Mouse (Mus musculus) heart, adult 2 months (tissue): Measurements from ENCODE around the gene Bud23.

Experiments
- CTCF ChIP-seq: fragments of 200-600 bp; IDR thresholded peaks from 2 replicates; pipeline ENCODE4 v1.8.1; 2022; ENCODE audit warnings: antibody characterized with exemption, mild to moderate bottlenecking, moderate library complexity
- EP300 ChIP-seq: fragments of 200-500 bp; IDR thresholded peaks from 2 replicates; pipeline ENCODE4 v1.6.1; 2011; ENCODE audit warnings: low read depth, low read length, control low read depth; ENCODE audit not compliant: insufficient read depth
- POLR2A ChIP-seq: fragments of 200-500 bp; IDR thresholded peaks from 2 replicates; pipeline ENCODE4 v1.6.1; 2011; ENCODE audit warnings: mild to moderate bottlenecking, low read depth, low read length, control low read depth; ENCODE audit not compliant: insufficient read depth

GRCm38 (mm10) chr5:135034593-135034992 is 30.2 kb downstream of the Bud23 start:
- TF ChIP-seq CTCF (peak; percentile 61), POLR2A (no peak), EP300 (no peak)
